Mouse (Mus musculus) ovary, adult 10 weeks (tissue): ENCODE results near the gene Ndufs6. TPM values are rescaled to one million over a fixed set of nuclear protein-coding genes. Genes with fewer than 3 reads are reported as not detected.

ENCODE experiments used
- polyA plus RNA-seq: library from polyadenylated mRNA; stranded (reverse); fragments of 350-450 nt; fragmentation: Illumina TruSeq; extraction: RNeasy Lipid Tissue Mini Kit (QIAGEN cat#74804); gene quantifications from one replicate; pipeline ENCODE4 v1.2.3, GENCODE M21; 2014

The Ndufs6 gene
- 30.0 TPM for polyA plus RNA-seq

GRCm38 (mm10) chr13:73327827-73328698, at the start of gene Ndufs6, which contains the start of gene Mrpl36:
Gene Ndufs6 (minus strand): TSS chr13:73328542.
Gene Mrpl36 (plus strand): TSS chr13:73328513.

Other genes with a start within 250 kb of the Ndufs6 start
- gene Irx4, start 68.1 kb downstream of the Ndufs6 start, polyA plus RNA-seq, result not detected
- gene Mrpl36, start within 50 bp of the Ndufs6 start, polyA plus RNA-seq, result 76.8 TPM
- 10.4 TPM for gene Lpcat1, start 138.7 kb upstream of the Ndufs6 start, polyA plus RNA-seq
- gene Slc6a3, start 208.2 kb upstream of the Ndufs6 start, polyA plus RNA-seq, result not detected